Mouse (Mus musculus) A20 (cell line): ENCODE results near the gene Gm3633.
"Not testable (repeated sequence)": the region's sequence is repeated elsewhere in the genome, so short reads cannot be mapped to it uniquely, and the experiment has no call there.

Experiments used
- DNase-seq: peaks from one replicate; pipeline ENCODE4 v3.0.0-alpha.2; 2011; ENCODE audit warnings: low read depth, low spot score

Gm3633 gene

GRCm38 (mm10) chr14:42641817-42642216 lies at the start of gene Gm3633:
Gene Gm3633, minus strand, starts transcription at chr14:42641917.
- DNase-seq: not testable (repeated sequence)

DNA sequence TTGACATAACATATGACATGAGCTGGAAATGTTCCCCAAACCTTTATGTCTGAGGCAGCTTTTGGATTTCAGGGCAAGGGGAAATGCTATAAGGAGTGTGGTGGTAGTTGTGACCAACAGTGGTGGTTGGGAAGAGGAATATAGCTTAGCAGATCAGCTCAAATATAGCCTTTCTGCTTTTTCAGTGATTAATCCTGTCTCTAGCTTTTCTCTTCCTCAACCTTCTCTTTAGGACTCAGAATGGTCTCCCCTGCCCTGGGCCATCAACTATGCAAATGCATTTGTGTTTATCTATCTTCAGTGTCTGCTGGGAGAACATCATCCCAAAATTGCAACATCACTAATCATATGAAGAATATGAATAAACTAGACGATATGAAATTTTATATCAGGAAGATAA lies 13.9 kb upstream of the Gm3633 start, which contains the start of gene Gm10378:
Gm10378 (plus strand) TSS at position 301 of the 400 bp plus-strand sequence.
- DNase-seq: not testable (repeated sequence)

GRCm38 (mm10) chr14:42599782-42600181 lies 41.9 kb downstream of the Gm3633 start, which contains the start of gene Gm17124:
Gene Gm17124, minus strand, starts transcription at chr14:42599882.
- not testable (repeated sequence) for DNase-seq
